In genomic region chr4:63430357-63430756, GRCm38 (mm10) we compare ENCODE assay signal across 33 mouse cellular contexts. TPM values are rescaled to one million over a fixed set of nuclear protein-coding genes. Genes with fewer than 3 reads are reported as not detected.
DNase-seq lines count a peak whose midpoint lies in the region; ATAC-seq and TF ChIP-seq lines count a peak whose summit lies in the region.
"Had no signal": no experiment of that assay in that cellular context is flagged by ENCODE, and none has a peak within 500 bp of the region (broad histone marks: within the 10 kb centered on the region; RNA-seq: fewer than 3 reads in every experiment).

No protein-coding gene starts in this region.

- H3K36me3 ChIP-seq in kidney, adult 2 months (ENCODE audit: control insufficient read depth, insufficient read depth, low read length): no peaks in the 10 kb centered on the region
- H3K36me3 ChIP-seq in stomach, embryonic 16.5 days (ENCODE audit: control insufficient read depth, insufficient read depth, low read length): 0 out of 2 replicates have a peak, but pooled peaks cover 3% of the 10 kb centered on the region
- H3K36me3 ChIP-seq: forebrain, embryonic 12.5 days; hindbrain, embryonic 13.5 days; limb, embryonic 15.5 days; liver, embryonic 13.5 days; neural tube, embryonic 12.5 days had no signal

- 0 out of 2 replicates have a peak, but pooled peaks have one; percentile 12 for ATAC-seq in stomach, embryonic 16.5 days (ENCODE audit: insufficient read depth, low FRiP score)
- ATAC-seq: forebrain, postnatal 0 days; intestine, embryonic 16.5 days; lung, postnatal 0 days had no signal

- H3K4me1 ChIP-seq in kidney, adult 2 months (ENCODE audit: control insufficient read depth, insufficient read depth, low read length): no peaks in the 10 kb centered on the region
- H3K4me1 ChIP-seq in stomach, embryonic 16.5 days (ENCODE audit: control insufficient read depth, insufficient read depth, low read length): no peaks in the 10 kb centered on the region
- H3K4me1 ChIP-seq: embryonic facial prominence, embryonic 15.5 days; liver, embryonic 13.5 days; megakaryocyte, embryonic 14.5 days; neural tube, embryonic 12.5 days had no signal

- H3K9me3 ChIP-seq in stomach, embryonic 16.5 days (replicated peaks; ENCODE audit: control insufficient read depth, low read length): no peaks in the 10 kb centered on the region
- H3K9me3 ChIP-seq: embryonic facial prominence, embryonic 10.5 days; embryonic facial prominence, embryonic 15.5 days; forebrain, embryonic 12.5 days; hindbrain, embryonic 13.5 days; limb, embryonic 15.5 days; liver, embryonic 13.5 days; megakaryocyte, embryonic 14.5 days; midbrain, embryonic 12.5 days; neural tube, embryonic 12.5 days had no signal

- no peak overlapping the region for H3K27ac ChIP-seq in kidney, adult 2 months (ENCODE audit: insufficient read depth, low read depth, low read length)
- no peak overlapping the region for H3K27ac ChIP-seq in stomach, embryonic 16.5 days (ENCODE audit: low read length)
- H3K27ac ChIP-seq: embryonic facial prominence, embryonic 10.5 days; embryonic facial prominence, embryonic 15.5 days; forebrain, embryonic 12.5 days; hindbrain, embryonic 13.5 days; layer of hippocampus, adult 2 months; limb, embryonic 15.5 days; liver, embryonic 13.5 days; midbrain, embryonic 12.5 days; neural tube, embryonic 12.5 days had no signal

- no peak overlapping the region for H3K4me3 ChIP-seq in kidney, adult 2 months (ENCODE audit: insufficient read depth, low read depth, low read length)
- H3K4me3 ChIP-seq in stomach, embryonic 16.5 days (replicated peaks; ENCODE audit: low read length): no peak overlapping the region
- H3K4me3 ChIP-seq: embryonic facial prominence, embryonic 10.5 days; embryonic facial prominence, embryonic 15.5 days; forebrain, embryonic 12.5 days; hindbrain, embryonic 13.5 days; layer of hippocampus, adult 2 months; limb, embryonic 15.5 days; liver, embryonic 13.5 days; megakaryocyte, embryonic 14.5 days; midbrain, embryonic 12.5 days; myocyte; neural tube, embryonic 12.5 days had no signal

- no peak for TF ChIP-seq CTCF in kidney, adult 2 months (conservative IDR thresholded peaks at IDR 0.05; ENCODE audit: insufficient read depth, insufficient read length, low read depth, low read length)

- 49% methylated on average over 3 of the region's 3 CpGs for WGBS in kidney, adult 2 months
- 38% methylated on average over 3 of the region's 3 CpGs for WGBS in stomach, embryonic 16.5 days

- DNase-seq in adrenal gland, adult (ENCODE audit: inconsistent age in 2 of 2, low spot score in 1 of 2): peak; percentile 76 to 77
- no peak for DNase-seq in adrenal gland, postnatal 4 days (ENCODE audit: low spot score in 2 of 2)
- peak; percentile 17 for DNase-seq in kidney, adult 2 months
- no peak for DNase-seq in kidney, postnatal 10 days
- peak; percentile 58 for DNase-seq in adrenal gland, postnatal 14 days
- no peak for DNase-seq in layer of hippocampus, postnatal 10 days (ENCODE audit: low spot score in 2 of 2)
- no peak for DNase-seq in cerebellum, adult 9-11 months
- DNase-seq: cerebellum, adult 18-20 months; cerebellum, postnatal 14 days; forebrain, postnatal 0 days; gastrocnemius, postnatal 10 days; heart, adult 11 months; kidney, adult 9 months; liver, embryonic 13.5 days; lung, adult 18-20 months; lung, postnatal 4 days; right cerebral cortex, adult 18-20 months; right cerebral cortex, postnatal 4 days; thymus, postnatal 25 days had no signal

- H3K9ac ChIP-seq in stomach, embryonic 16.5 days (ENCODE audit: low read length): no peak overlapping the region
- H3K9ac ChIP-seq: embryonic facial prominence, embryonic 15.5 days; forebrain, embryonic 12.5 days; forebrain, postnatal 0 days; hindbrain, embryonic 13.5 days; limb, embryonic 15.5 days; liver, embryonic 13.5 days; midbrain, embryonic 12.5 days; neural tube, embryonic 12.5 days had no signal

- H3K27me3 ChIP-seq in kidney, adult 2 months (replicated peaks; ENCODE audit: control insufficient read depth, insufficient read depth, low read length): no peaks in the 10 kb centered on the region
- H3K27me3 ChIP-seq in stomach, embryonic 16.5 days (ENCODE audit: control insufficient read depth, insufficient read depth, low read length): no peaks in the 10 kb centered on the region
- H3K27me3 ChIP-seq: CH12.LX; embryonic facial prominence, embryonic 15.5 days; forebrain, embryonic 12.5 days; hindbrain, embryonic 13.5 days; limb, embryonic 15.5 days; liver, embryonic 13.5 days; midbrain, embryonic 12.5 days; neural tube, embryonic 12.5 days had no signal

- TF ChIP-seq POLR2A in kidney, adult 2 months (IDR thresholded peaks at IDR 0.05; ENCODE audit: low read depth, low read length): no peak

- no peak overlapping the region for H3K4me2 ChIP-seq in stomach, embryonic 16.5 days (ENCODE audit: low read depth, low read length)
- H3K4me2 ChIP-seq: embryonic facial prominence, embryonic 15.5 days; forebrain, embryonic 12.5 days; hindbrain, embryonic 13.5 days; limb, embryonic 15.5 days; liver, embryonic 13.5 days; midbrain, embryonic 12.5 days; neural tube, embryonic 12.5 days had no signal

RNA-seq across cellular contexts. Expression of gene Akna, which starts 27.2 kb away (rescaled TPM):
- total RNA-seq in adrenal gland, postnatal 4 days (2021): 1 to 10 TPM; 7.8 to 9.1 TPM
- polyA plus RNA-seq in kidney, adult 2 months (2012; rRNA removed): 2.2 and 5.8 TPM in 2 replicates
- total RNA-seq in adrenal gland, postnatal 14 days (2021): 4.4 and 16.1 TPM in 2 replicates
- 6.2 and 7.0 TPM in 2 replicates for polyA plus RNA-seq in stomach, embryonic 16.5 days (2015; fragmentation: Nextera tagmentation; extraction: Ambion mirVana)
- total RNA-seq in layer of hippocampus, postnatal 10 days (2021): 1 to 10 TPM; 4.0 to 5.0 TPM

Comparison
In these comparisons a context has a peak if more than half of its experiments do, and no peak if none do; other contexts are left out.
1. DNase-seq: peak in adrenal gland, adult (2 of 2), kidney, adult 2 months (single experiment) and adrenal gland, postnatal 14 days (single experiment); none in adrenal gland, postnatal 4 days (0 of 2), kidney, postnatal 10 days (single experiment), layer of hippocampus, postnatal 10 days (0 of 2) and cerebellum, adult 9-11 months (single experiment).